Mouse (Mus musculus): Measurements from ENCODE around the gene Hoxd9. TPM values are rescaled to one million over a fixed set of nuclear protein-coding genes. Genes with fewer than 3 reads are reported as not detected.

Gene Hoxd9
- polyA plus RNA-seq, 1 experiment from 2014 or later, result 1.6 TPM

GRCm38 (mm10) chr2:74667191-74667841, 30.2 kb upstream of the Hoxd9 start:
- H3K27ac ChIP-seq (ENCODE audit: low read depth, low read length), result no peak overlapping the region
- WGBS, result 4% methylated on average over 36 of the region's 36 CpGs
- ATAC-seq, result no peak
- H3K9me3 ChIP-seq (ENCODE audit: control insufficient read depth), result no peaks in the 10 kb centered on the region
- peak overlapping the region; percentile 42; the same call in 1 of the 2 replicates for H3K4me3 ChIP-seq (ENCODE audit: low read depth, low read length)
- no peak overlapping the region for H3K4me2 ChIP-seq (replicated peaks; ENCODE audit: low read depth)
- no peak overlapping the region for H3K9ac ChIP-seq (ENCODE audit: low read depth, low read length)
- H3K27me3 ChIP-seq (replicated peaks; ENCODE audit: control insufficient read depth, insufficient read depth, low read length), result peaks cover 96% of the 10 kb centered on the region
- no peak for TF ChIP-seq CTCF (IDR thresholded peaks at IDR 0.05; ENCODE audit: low read depth)
- no peaks in the 10 kb centered on the region for H3K36me3 ChIP-seq (ENCODE audit: control insufficient read depth, insufficient read depth)
- H3K4me1 ChIP-seq (replicated peaks; ENCODE audit: control insufficient read depth, insufficient read depth, low read length), result 0 out of 2 replicates have a peak, but pooled peaks cover 3% of the 10 kb centered on the region

DNA sequence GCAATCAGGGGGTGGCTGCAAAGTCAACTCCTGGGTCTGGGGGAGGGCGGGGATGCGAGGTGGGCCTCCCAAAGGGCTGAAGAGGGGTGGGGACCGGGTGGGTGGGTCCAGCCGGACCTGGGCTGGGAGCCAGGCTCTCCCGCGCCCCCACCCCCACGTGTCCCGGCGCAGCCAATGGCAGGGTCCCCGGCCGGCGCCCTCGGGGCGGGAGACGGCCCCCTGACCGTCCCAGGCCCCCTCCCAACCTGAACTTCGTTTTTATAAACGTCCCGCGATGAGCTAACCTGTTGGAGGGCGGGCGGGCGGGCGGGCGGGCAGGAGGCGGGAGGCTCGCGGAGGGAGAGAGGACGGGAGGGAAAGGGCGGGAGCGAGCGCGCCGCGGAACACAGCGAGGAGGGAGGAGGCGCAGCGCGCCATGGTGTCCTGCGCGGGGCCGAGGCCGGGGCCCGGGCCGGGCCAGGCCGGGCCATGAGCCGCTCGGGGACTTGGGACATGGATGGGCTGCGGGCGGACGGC, 29.6 kb upstream of the Hoxd9 start, which contains the start of gene Hoxd13:
Gene Hoxd13, plus strand, starts transcription at position 469 of the 516 bp plus-strand sequence.
- Histone ChIP-seq H3K4me2 (replicated peaks; ENCODE audit: low read depth) (peak within 1 kb of the TSS; percentile 71), H3K9ac (ENCODE audit: low read depth, low read length) (no peak within 1 kb of the TSS), H3K27ac (ENCODE audit: low read depth, low read length) (no peak within 1 kb of the TSS), H3K36me3 (ENCODE audit: control insufficient read depth, insufficient read depth) (no peaks in the 10 kb centered on the region), H3K9me3 (ENCODE audit: control insufficient read depth) (no peaks in the 10 kb centered on the region), H3K27me3 (replicated peaks; ENCODE audit: control insufficient read depth, insufficient read depth, low read length) (peaks cover 96% of the 10 kb centered on the region), H3K4me3 (ENCODE audit: low read depth, low read length) (peak within 1 kb of the TSS; percentile 42), H3K4me1 (replicated peaks; ENCODE audit: control insufficient read depth, insufficient read depth, low read length) (0 out of 2 replicates have a peak, but pooled peaks cover 3% of the 10 kb centered on the region)
- WGBS, result under 1% methylated on average over 31 of the region's 51 CpGs
- ATAC-seq, result peak; percentile 36; the same call in 1 of the 2 replicates
- TF ChIP-seq CTCF (IDR thresholded peaks at IDR 0.05; ENCODE audit: low read depth), result no peak

DNA sequence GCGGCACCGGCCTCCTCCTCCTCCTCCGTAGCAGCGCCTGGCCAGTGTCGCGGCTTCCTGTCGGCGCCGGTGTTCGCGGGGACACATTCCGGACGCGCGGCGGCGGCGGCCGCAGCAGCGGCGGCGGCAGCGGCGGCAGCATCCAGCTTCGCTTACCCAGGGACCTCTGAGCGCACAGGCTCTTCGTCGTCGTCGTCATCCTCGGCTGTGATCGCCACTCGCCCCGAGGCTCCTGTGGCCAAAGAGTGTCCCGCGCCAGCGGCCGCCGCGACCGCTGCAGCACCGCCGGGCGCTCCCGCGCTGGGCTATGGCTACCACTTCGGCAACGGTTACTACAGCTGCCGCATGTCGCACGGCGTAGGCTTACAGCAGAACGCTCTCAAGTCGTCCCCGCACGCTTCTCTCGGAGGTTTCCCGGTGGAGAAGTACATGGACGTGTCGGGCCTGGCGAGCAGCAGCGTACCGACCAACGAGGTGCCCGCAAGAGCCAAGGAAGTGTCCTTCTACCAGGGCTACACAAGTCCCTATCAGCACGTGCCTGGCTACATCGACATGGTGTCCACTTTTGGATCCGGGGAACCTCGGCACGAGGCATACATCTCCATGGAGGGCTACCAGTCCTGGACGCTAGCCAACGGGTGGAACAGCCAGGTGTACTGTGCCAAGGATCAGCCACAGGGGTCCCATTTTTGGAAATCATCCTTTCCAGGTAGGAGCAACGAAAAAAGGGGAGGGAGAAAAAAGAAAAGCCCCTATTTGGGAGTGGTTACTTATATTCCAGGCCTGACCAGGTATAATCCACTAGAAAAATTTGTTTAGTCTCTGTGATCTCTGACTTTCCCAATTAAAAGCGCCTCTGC, 28.9 kb upstream of the Hoxd9 start:
- Histone ChIP-seq H3K9me3 (ENCODE audit: control insufficient read depth) (no peaks in the 10 kb centered on the region), H3K4me2 (replicated peaks; ENCODE audit: low read depth) (peak overlapping the region; percentile 71), H3K4me1 (replicated peaks; ENCODE audit: control insufficient read depth, insufficient read depth, low read length) (0 out of 2 replicates have a peak, but pooled peaks cover 3% of the 10 kb centered on the region), H3K27me3 (replicated peaks; ENCODE audit: control insufficient read depth, insufficient read depth, low read length) (peaks cover 96% of the 10 kb centered on the region), H3K27ac (ENCODE audit: low read depth, low read length) (no peak overlapping the region), H3K9ac (ENCODE audit: low read depth, low read length) (no peak overlapping the region), H3K36me3 (ENCODE audit: control insufficient read depth, insufficient read depth) (no peaks in the 10 kb centered on the region), H3K4me3 (ENCODE audit: low read depth, low read length) (peak overlapping the region; percentile 42)
- no peak for TF ChIP-seq CTCF (IDR thresholded peaks at IDR 0.05; ENCODE audit: low read depth)
- peak; percentile 25; the same call in 1 of the 2 replicates for ATAC-seq
- WGBS, result under 1% methylated on average over 65 of the region's 74 CpGs

DNA sequence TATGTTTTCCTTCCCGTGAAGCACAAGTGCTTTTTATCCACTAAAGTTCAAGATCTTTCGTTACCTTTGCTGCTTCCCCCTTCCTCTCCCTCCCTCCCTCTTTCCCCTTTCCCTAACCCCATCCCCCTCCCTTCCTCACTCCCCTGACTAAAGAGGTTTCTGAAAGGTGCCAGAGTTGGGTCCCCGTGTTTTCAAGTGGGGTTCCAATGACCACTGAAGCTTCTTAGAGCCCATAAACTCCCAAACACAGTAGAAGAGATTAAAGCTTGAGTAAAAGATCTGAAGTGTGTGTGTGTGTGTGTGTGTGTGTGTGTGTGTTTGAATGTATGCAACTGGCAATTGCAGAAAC, 28.3 kb upstream of the Hoxd9 start:
- Histone ChIP-seq H3K27me3 (replicated peaks; ENCODE audit: control insufficient read depth, insufficient read depth, low read length) (peaks cover 96% of the 10 kb centered on the region), H3K4me1 (replicated peaks; ENCODE audit: control insufficient read depth, insufficient read depth, low read length) (0 out of 2 replicates have a peak, but pooled peaks cover 3% of the 10 kb centered on the region), H3K36me3 (ENCODE audit: control insufficient read depth, insufficient read depth) (no peaks in the 10 kb centered on the region), H3K4me3 (ENCODE audit: low read depth, low read length) (no peak overlapping the region), H3K27ac (ENCODE audit: low read depth, low read length) (no peak overlapping the region), H3K9me3 (ENCODE audit: control insufficient read depth) (no peaks in the 10 kb centered on the region), H3K9ac (ENCODE audit: low read depth, low read length) (no peak overlapping the region), H3K4me2 (replicated peaks; ENCODE audit: low read depth) (no peak overlapping the region)
- no peak for TF ChIP-seq CTCF (IDR thresholded peaks at IDR 0.05; ENCODE audit: low read depth)
- ATAC-seq, result no peak
- WGBS, result 1% methylated on average over 3 of the region's 3 CpGs

DNA sequence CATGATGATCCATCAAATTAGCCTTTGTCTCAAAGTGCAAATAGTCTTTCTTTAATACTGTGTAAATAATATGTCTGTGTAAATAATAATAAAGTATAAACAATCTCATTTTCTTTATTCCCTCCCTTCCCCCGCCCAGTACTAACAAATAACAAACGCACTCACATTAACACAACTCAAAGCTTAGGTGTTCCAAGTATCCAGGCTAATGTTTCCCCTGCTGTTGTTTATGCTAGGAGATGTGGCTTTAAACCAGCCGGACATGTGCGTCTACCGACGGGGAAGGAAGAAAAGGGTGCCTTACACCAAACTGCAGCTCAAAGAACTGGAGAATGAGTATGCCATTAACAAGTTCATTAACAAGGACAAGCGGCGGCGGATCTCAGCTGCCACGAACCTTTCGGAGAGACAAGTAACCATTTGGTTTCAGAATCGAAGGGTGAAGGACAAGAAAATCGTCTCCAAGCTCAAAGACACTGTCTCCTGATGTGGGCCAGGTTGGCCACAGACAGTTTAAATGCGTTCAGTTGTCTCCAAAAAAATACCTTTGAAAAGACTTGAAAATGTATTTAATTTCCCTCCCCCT, 27.8 kb upstream of the Hoxd9 start:
- no peak for TF ChIP-seq CTCF (IDR thresholded peaks at IDR 0.05; ENCODE audit: low read depth)
- Histone ChIP-seq H3K4me3 (ENCODE audit: low read depth, low read length) (no peak overlapping the region), H3K9ac (ENCODE audit: low read depth, low read length) (no peak overlapping the region), H3K27ac (ENCODE audit: low read depth, low read length) (no peak overlapping the region), H3K4me2 (replicated peaks; ENCODE audit: low read depth) (no peak overlapping the region), H3K9me3 (ENCODE audit: control insufficient read depth) (no peaks in the 10 kb centered on the region), H3K4me1 (replicated peaks; ENCODE audit: control insufficient read depth, insufficient read depth, low read length) (0 out of 2 replicates have a peak, but pooled peaks cover 3% of the 10 kb centered on the region), H3K36me3 (ENCODE audit: control insufficient read depth, insufficient read depth) (no peaks in the 10 kb centered on the region), H3K27me3 (replicated peaks; ENCODE audit: control insufficient read depth, insufficient read depth, low read length) (peaks cover 96% of the 10 kb centered on the region)
- ATAC-seq, result no peak
- WGBS, result 2% methylated on average over 14 of the region's 14 CpGs
